Mouse (Mus musculus) duodenum, adult 2 months (tissue): ENCODE data around the gene Bcl2a1a. TPM values are rescaled to one million over a fixed set of nuclear protein-coding genes. Genes with fewer than 3 reads are reported as not detected.

Experiments
- polyA plus RNA-seq: library from polyadenylated mRNA; depleted of rRNA; stranded (reverse); fragments of >200 nt; gene quantifications from 2 replicates; pipeline ENCODE4 v1.2.3, GENCODE M21; 2012; ENCODE audit warnings: low replicate concordance; rRNA removed

Bcl2a1a gene
- 0.36 and 0.92 TPM in 2 replicates for polyA plus RNA-seq

DNA sequence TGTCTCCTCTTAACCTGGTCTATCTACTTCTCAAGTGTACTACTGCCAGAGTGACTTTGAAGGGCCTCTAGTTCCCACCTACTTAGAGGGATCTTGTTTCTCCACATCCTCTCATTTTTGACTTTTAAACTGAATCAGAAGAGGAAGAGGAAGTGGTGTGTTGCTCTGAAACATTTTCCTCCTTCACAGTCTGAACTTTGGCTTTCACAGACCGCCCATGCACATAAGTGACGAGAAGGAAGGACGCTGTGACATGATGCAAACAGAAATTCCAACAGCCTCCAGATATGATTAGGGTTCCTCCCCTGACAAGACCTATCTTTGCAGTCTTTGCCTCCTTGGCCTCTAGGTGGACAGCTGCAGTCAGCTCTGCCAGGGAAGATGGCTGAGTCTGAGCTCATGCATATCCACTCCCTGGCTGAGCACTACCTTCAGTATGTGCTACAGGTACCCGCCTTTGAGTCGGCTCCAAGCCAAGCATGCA is at the start of gene Bcl2a1a:
TSS of gene Bcl2a1a (plus strand) at position 231 of the 484 bp plus-strand sequence.

Other genes with a start within 250 kb of the Bcl2a1a start
- gene Mthfsl, start 236.6 kb upstream of the Bcl2a1a start, polyA plus RNA-seq = 3.0 and 7.4 TPM in 2 replicates
- gene Bcl2a1d, start 225.0 kb upstream of the Bcl2a1a start, polyA plus RNA-seq = 0.65 and 0.93 TPM in 2 replicates
- not detected in 2 replicates for gene Trim43c, start 117.7 kb upstream of the Bcl2a1a start, polyA plus RNA-seq
- gene Trim43b, start 135.9 kb downstream of the Bcl2a1a start, polyA plus RNA-seq = not detected in 2 replicates
- 0.59 and 1.4 TPM in 2 replicates for gene Bcl2a1b, start 242.3 kb downstream of the Bcl2a1a start, polyA plus RNA-seq
- not detected in 2 replicates for gene Gm29094, start 242.5 kb downstream of the Bcl2a1a start, polyA plus RNA-seq